Mouse (Mus musculus) CH12.LX (cell line): Measurements from ENCODE around the gene Atp6v0b. TPM values are rescaled to one million over a fixed set of nuclear protein-coding genes. Genes with fewer than 3 reads are reported as not detected.

Experiments
- DNase-seq: peaks from one replicate; pipeline ENCODE4 v3.0.0-alpha.2; 2013; ENCODE audit errors: extremely low read depth
- H3K27ac ChIP-seq: 2 replicates; pipeline ENCODE4 v1.5.1; 2012; ENCODE audit warnings: low read depth, mild to moderate bottlenecking, control low read depth, moderate library complexity; ENCODE audit not compliant: insufficient read depth
- H3K27me3 ChIP-seq: replicated peaks from 2 replicates; pipeline ENCODE3; 2012; ENCODE audit warnings: inconsistent platforms
- H3K36me3 ChIP-seq, 2 experiments: replicated peaks in 1 of 2; 2 replicates each; pipeline versions ENCODE3 to v1.6.1; 2012; ENCODE audit warnings: inconsistent platforms in 1 of 2, low read length in 1 of 2, mild to moderate bottlenecking in 1 of 2, mixed read lengths in 1 of 2, moderate library complexity in 1 of 2; ENCODE audit not compliant: control insufficient read depth in 1 of 2, insufficient read depth in 1 of 2
- H3K4me1 ChIP-seq, 2 experiments: 2 replicates each; pipeline ENCODE4 v1.6.1; 2012; ENCODE audit warnings: inconsistent platforms in 1 of 2, moderate library complexity in 1 of 2; ENCODE audit not compliant: insufficient read depth in 2 of 2, control insufficient read depth in 1 of 2
- H3K4me2 ChIP-seq: 2 replicates; pipeline ENCODE4 v1.6.1; 2012; ENCODE audit warnings: low read depth, mild to moderate bottlenecking, control low read depth; ENCODE audit not compliant: poor library complexity, insufficient read depth, severe bottlenecking
- H3K4me3 ChIP-seq, 3 experiments: fragments of 150-350 bp in 1 of 3; sonication (generic) in 1 of 3; replicated peaks in 1 of 3; 2 replicates each; pipeline versions ENCODE3 to v1.5.1; 2011 to 2012; ENCODE audit warnings: low read depth in 2 of 3, low read length in 2 of 3, mild to moderate bottlenecking in 2 of 3, moderate library complexity in 2 of 3, control low read depth in 1 of 3, improper control_type of control experiment in 1 of 3, inconsistent platforms in 1 of 3, mixed read lengths in 1 of 3; ENCODE audit not compliant: poor library complexity in 1 of 3
- H3K79me2 ChIP-seq: replicated peaks from 2 replicates; pipeline ENCODE4 v1.6.1; 2012; ENCODE audit warnings: mild to moderate bottlenecking, moderate library complexity; ENCODE audit not compliant: control insufficient read depth, poor library complexity, insufficient read depth, severe bottlenecking; ENCODE audit errors: extremely low read depth
- H3K9ac ChIP-seq: 2 replicates; pipeline ENCODE4 v1.6.1; 2012; ENCODE audit warnings: low read depth, mild to moderate bottlenecking, control low read depth, moderate library complexity; ENCODE audit not compliant: insufficient read depth
- H3K9me3 ChIP-seq: replicated peaks from 2 replicates; pipeline ENCODE3; 2012; ENCODE audit warnings: low read length, inconsistent platforms, mixed read lengths
- BHLHE40 ChIP-seq: IDR thresholded peaks from 2 replicates; pipeline ENCODE4 v1.6.1; 2011; ENCODE audit warnings: mild to moderate bottlenecking, low read depth, low read length, improper control_type of control experiment
- CHD1 ChIP-seq: IDR thresholded peaks from 2 replicates; pipeline ENCODE4 v1.6.1; 2012; ENCODE audit warnings: low read depth, low read length, improper control_type of control experiment, inconsistent platforms
- CHD2 ChIP-seq: IDR thresholded peaks from 2 replicates; pipeline ENCODE4 v1.6.1; 2011; ENCODE audit warnings: low read length, improper control_type of control experiment
- CTCF ChIP-seq, 2 experiments: IDR thresholded peaks in 1 of 2; conservative IDR thresholded peaks in 1 of 2; 2 replicates each; pipeline ENCODE4 v1.5.1; 2011 to 2012; ENCODE audit warnings: low read depth in 2 of 2, low read length in 2 of 2, improper control_type of control experiment in 1 of 2, inconsistent platforms in 1 of 2, mild to moderate bottlenecking in 1 of 2, moderate library complexity in 1 of 2
- ETS1 ChIP-seq: conservative IDR thresholded peaks from 2 replicates; pipeline ENCODE4 v1.6.1; 2012; ENCODE audit warnings: low read depth, mild to moderate bottlenecking, inconsistent platforms, low read length, improper control_type of control experiment, moderate library complexity
- GABPA ChIP-seq: IDR thresholded peaks from 2 replicates; pipeline ENCODE4 v1.6.1; 2012; ENCODE audit warnings: low read depth, low read length, improper control_type of control experiment, inconsistent platforms; ENCODE audit not compliant: insufficient replicate concordance
- HCFC1 ChIP-seq: IDR thresholded peaks from 2 replicates; pipeline ENCODE4 v1.6.1; 2012; ENCODE audit warnings: low read depth, mild to moderate bottlenecking, inconsistent platforms, low read length, improper control_type of control experiment
- IRF4 ChIP-seq: IDR thresholded peaks from 2 replicates; pipeline ENCODE4 v1.6.1; 2014; ENCODE audit warnings: low read depth, mild to moderate bottlenecking, inconsistent platforms, low read length, improper control_type of control experiment
- JUN ChIP-seq: IDR thresholded peaks from 2 replicates; pipeline ENCODE4 v1.6.1; 2011; ENCODE audit warnings: low read depth, mild to moderate bottlenecking, low read length, improper control_type of control experiment, moderate library complexity; ENCODE audit not compliant: insufficient read depth
- JUND ChIP-seq: conservative IDR thresholded peaks from 2 replicates; pipeline ENCODE4 v1.6.1; 2011; ENCODE audit warnings: low read depth, low read length, improper control_type of control experiment
- KAT2A ChIP-seq: IDR thresholded peaks from 2 replicates; pipeline ENCODE4 v1.6.1; 2012; ENCODE audit warnings: low read length, improper control_type of control experiment, inconsistent platforms; ENCODE audit not compliant: insufficient replicate concordance
- MAX ChIP-seq: IDR thresholded peaks from 2 replicates; pipeline ENCODE4 v1.6.1; 2011; ENCODE audit warnings: low read length, improper control_type of control experiment
- MEF2A ChIP-seq: IDR thresholded peaks from 2 replicates; pipeline ENCODE4 v1.6.1; 2014; ENCODE audit warnings: low read depth, mild to moderate bottlenecking, inconsistent platforms, low read length, improper control_type of control experiment, borderline replicate concordance
- MXI1 ChIP-seq: IDR thresholded peaks from 2 replicates; pipeline ENCODE4 v1.6.1; 2011; ENCODE audit warnings: mild to moderate bottlenecking, low read depth, low read length, improper control_type of control experiment
- MYC ChIP-seq: IDR thresholded peaks from 2 replicates; pipeline ENCODE4 v1.6.1; 2011; ENCODE audit warnings: low read depth, mild to moderate bottlenecking, improper control_type of control experiment, low read length
- NRF1 ChIP-seq: IDR thresholded peaks from 2 replicates; pipeline ENCODE4 v1.6.1; 2014; ENCODE audit warnings: low read depth, mild to moderate bottlenecking, inconsistent platforms, low read length, improper control_type of control experiment, moderate library complexity
- POLR2A ChIP-seq: IDR thresholded peaks from 2 replicates; pipeline ENCODE4 v1.6.1; 2011; ENCODE audit warnings: low read depth, mild to moderate bottlenecking, improper control_type of control experiment, low read length
- POLR2AphosphoS2 ChIP-seq: IDR thresholded peaks from 2 replicates; pipeline ENCODE4 v1.6.1; 2011; ENCODE audit warnings: low read depth, low read length, improper control_type of control experiment
- RAD21 ChIP-seq: IDR thresholded peaks from 2 replicates; pipeline ENCODE4 v1.6.1; 2011; ENCODE audit warnings: low read depth, mild to moderate bottlenecking, low read length, improper control_type of control experiment, moderate library complexity
- SIN3A ChIP-seq: IDR thresholded peaks from 2 replicates; pipeline ENCODE4 v1.6.1; 2012; ENCODE audit warnings: low read length, improper control_type of control experiment, inconsistent platforms
- ZC3H11A ChIP-seq: IDR thresholded peaks from 2 replicates; pipeline ENCODE4 v1.6.1; 2012; ENCODE audit warnings: low read depth, mild to moderate bottlenecking, inconsistent platforms, low read length, improper control_type of control experiment
- ZMIZ1 ChIP-seq: IDR thresholded peaks from 2 replicates; pipeline ENCODE4 v1.6.1; 2012; ENCODE audit warnings: low read depth, mild to moderate bottlenecking, inconsistent platforms, low read length, improper control_type of control experiment
- ZNF384 ChIP-seq: IDR thresholded peaks from 2 replicates; pipeline ENCODE4 v1.6.1; 2012; ENCODE audit warnings: low read depth, low read length, improper control_type of control experiment, inconsistent platforms
- dilution Hi-C: fragments of 300-500 bp; cut with MboI; formaldehyde crosslinking; loops from 2 replicates; pipeline ENCODE4 v1.14.3; 2020; ENCODE audit warnings: low sequenced_read_pairs; ENCODE audit not compliant: extremely low pct_unique_long_range_greater_than_20kb, extremely low pct_ligation_motif_present
- in situ Hi-C: fragments of 300-500 bp; cut with MboI; formaldehyde crosslinking; loops from 3 replicates; pipeline ENCODE4 v1.14.3; 2019; ENCODE audit warnings: low sequenced_read_pairs, low pct_ligation_motif_present, low pct_unique_long_range_greater_than_20kb, mixed read lengths
- polyA plus RNA-seq: library from polyadenylated mRNA; unstranded; fragments of >175 nt; gene quantifications from 2 replicates; pipeline ENCODE4 v1.2.1, GENCODE M21; 2012; ENCODE audit warnings: low read depth; ENCODE audit not compliant: insufficient read length
- total RNA-seq, 2 experiments: library from RNA; depleted of rRNA; stranded (reverse); fragments of 300-350 nt in 1 of 2; fragments of >200 nt in 1 of 2; gene quantifications; 2 replicates each; pipeline ENCODE4 v1.2.3; 2012 to 2014

The Atp6v0b gene
- total and polyA plus RNA-seq, 3 experiments = 176 to 202 (median 186) TPM

GRCm38 (mm10) chr4:117867000-117867399 is 20.1 kb downstream of the Atp6v0b start:
- Histone ChIP-seq H3K27ac (no peak overlapping the region), H3K4me3 (no peak overlapping the region), H3K9ac (no peak overlapping the region), H3K4me2 (no peak overlapping the region), H3K36me3 (peaks cover 52 to 92% of the 10 kb centered on the region in 2 experiments), H3K4me1 (peaks cover 4 to 10% of the 10 kb centered on the region in 2 experiments)
- dilution Hi-C loops = no loop called here
- no peak for DNase-seq
- no peak for TF ChIP-seq ZNF384
- no peak for TF ChIP-seq BHLHE40
- TF ChIP-seq NRF1 = no peak
- no peak for TF ChIP-seq MAX
- no peak for TF ChIP-seq MXI1
- no peak for TF ChIP-seq SIN3A
- TF ChIP-seq IRF4 = no peak
- TF ChIP-seq CTCF (conservative IDR thresholded peaks at IDR 0.05 in 1 of 2, IDR thresholded peaks at IDR 0.05 in 1 of 2; ENCODE audit: low read depth in 2 of 2, low read length in 2 of 2) = no peak
- TF ChIP-seq POLR2A = no peak
- no peak for TF ChIP-seq KAT2A
- no peak for TF ChIP-seq MEF2A
- TF ChIP-seq, all 38 proteins: peak for 0
- no peaks in the 10 kb centered on the region for H3K27me3 ChIP-seq
- H3K9me3 ChIP-seq = no peaks in the 10 kb centered on the region
- no peaks in the 10 kb centered on the region for H3K79me2 ChIP-seq
- in situ Hi-C loops = no loop called here

DNA sequence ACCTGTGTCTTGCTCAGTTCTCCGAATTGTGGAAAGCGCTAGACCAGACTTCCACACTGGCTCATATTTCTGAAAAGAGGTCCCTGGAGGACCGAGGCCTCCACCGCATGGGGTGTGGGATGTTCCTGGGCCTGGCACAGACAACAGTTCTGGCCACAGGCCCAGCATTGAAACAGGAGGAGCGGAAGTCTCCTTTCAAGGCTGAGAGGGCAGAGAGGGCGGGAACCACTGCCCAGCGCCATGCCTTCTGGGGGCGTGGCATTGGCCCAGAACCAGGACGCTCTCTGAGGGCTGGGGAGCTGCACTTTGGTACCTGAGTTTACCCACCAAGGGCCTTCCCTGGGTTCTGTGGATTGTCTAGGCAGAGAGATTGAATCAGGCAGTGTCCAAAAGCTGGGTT is 21.1 kb downstream of the Atp6v0b start:
- no peak overlapping the region for H3K4me3 ChIP-seq
- H3K79me2 ChIP-seq = no peaks in the 10 kb centered on the region
- no peak for DNase-seq
- TF ChIP-seq ZC3H11A (no peak), CHD2 (no peak), ZNF384 (no peak), GABPA (no peak), JUND (no peak), MYC (no peak), HCFC1 (no peak), CHD1 (no peak), KAT2A (no peak), RAD21 (no peak), JUN (no peak), CTCF (conservative IDR thresholded peaks at IDR 0.05 in 1 of 2, IDR thresholded peaks at IDR 0.05 in 1 of 2; ENCODE audit: low read depth in 2 of 2, low read length in 2 of 2) (no peak), MXI1 (no peak), POLR2AphosphoS2 (no peak), ETS1 (no peak), ZMIZ1 (no peak)
- H3K9ac ChIP-seq = no peak overlapping the region
- no peak overlapping the region for H3K27ac ChIP-seq
- no peaks in the 10 kb centered on the region for H3K27me3 ChIP-seq
- dilution Hi-C loops = no loop called here
- in situ Hi-C loops = no loop called here
- H3K4me2 ChIP-seq = no peak overlapping the region
- H3K9me3 ChIP-seq = no peaks in the 10 kb centered on the region
- H3K36me3 ChIP-seq = peaks cover 55 to 93% of the 10 kb centered on the region in 2 experiments
- peaks cover 13 to 19% of the 10 kb centered on the region in 2 experiments for H3K4me1 ChIP-seq
